Mouse (Mus musculus) kidney, embryonic 14.5 days (tissue): Measurements from ENCODE around the gene Defb26. TPM values are rescaled to one million over a fixed set of nuclear protein-coding genes. Genes with fewer than 3 reads are reported as not detected.

Source experiments
- ATAC-seq: fragments of 200-750 bp; cut with Nextera tagmentation; 2 replicates; pipeline ENCODE4 v1.8.0; 2017; ENCODE audit warnings: moderate number of reproducible peaks, mild to moderate bottlenecking, moderate TSS enrichment, moderate library complexity; ENCODE audit not compliant: low FRiP score, low TSS enrichment
- H3K27ac ChIP-seq: fragments of 300-500 bp; sonication (generic); 2 replicates; pipeline ENCODE4 v1.5.1; 2014; ENCODE audit warnings: low read depth, mild to moderate bottlenecking, low read length, moderate library complexity, mixed read lengths
- H3K27me3 ChIP-seq: fragments of 300-500 bp; sonication (generic); 2 replicates; pipeline ENCODE4 v1.6.1; 2014; ENCODE audit warnings: mild to moderate bottlenecking, low read length; ENCODE audit not compliant: control insufficient read depth, insufficient read depth
- H3K36me3 ChIP-seq: fragments of 300-500 bp; sonication (generic); 2 replicates; pipeline ENCODE4 v1.6.1; 2014; ENCODE audit warnings: low read length, mixed read lengths; ENCODE audit not compliant: control insufficient read depth, insufficient read depth
- H3K4me1 ChIP-seq: fragments of 300-500 bp; sonication (generic); 2 replicates; pipeline ENCODE4 v1.6.1; 2014; ENCODE audit warnings: low read length, mixed read lengths; ENCODE audit not compliant: control insufficient read depth, insufficient read depth
- H3K4me2 ChIP-seq: fragments of 300-500 bp; sonication (generic); replicated peaks from 2 replicates; pipeline ENCODE4 v1.6.1; 2014; ENCODE audit warnings: low read depth, mild to moderate bottlenecking, low read length
- H3K4me3 ChIP-seq: fragments of 300-500 bp; sonication (generic); 2 replicates; pipeline ENCODE4 v1.5.1; 2014; ENCODE audit warnings: mild to moderate bottlenecking, low read length
- H3K9ac ChIP-seq: fragments of 300-500 bp; sonication (generic); 2 replicates; pipeline ENCODE4 v1.6.1; 2014; ENCODE audit warnings: low read depth, mild to moderate bottlenecking, low read length, moderate library complexity
- H3K9me3 ChIP-seq: fragments of 300-500 bp; sonication (generic); 2 replicates; pipeline ENCODE4 v1.6.1; 2016; ENCODE audit warnings: low read length; ENCODE audit not compliant: control insufficient read depth
- WGBS: fragments of 180-500 bp; shearing (Covaris S2); extraction: QIAGEN DNeasy Blood & Tissue Kit; methylation state at CpG from one replicate; pipeline ENCODE4 v1.1.7; 2014; 5-methylcytosine and 5-hydroxymethylcytosine counted together
- polyA plus RNA-seq: library from polyadenylated mRNA; unstranded; fragments of >200 nt; fragmentation: Nextera tagmentation; extraction: Ambion mirVana; gene quantifications from 2 replicates; pipeline ENCODE4 v1.2.1, GENCODE M21; 2014

Gene Defb26
- polyA plus RNA-seq, 1 experiment from 2014 or later = not detected

DNA sequence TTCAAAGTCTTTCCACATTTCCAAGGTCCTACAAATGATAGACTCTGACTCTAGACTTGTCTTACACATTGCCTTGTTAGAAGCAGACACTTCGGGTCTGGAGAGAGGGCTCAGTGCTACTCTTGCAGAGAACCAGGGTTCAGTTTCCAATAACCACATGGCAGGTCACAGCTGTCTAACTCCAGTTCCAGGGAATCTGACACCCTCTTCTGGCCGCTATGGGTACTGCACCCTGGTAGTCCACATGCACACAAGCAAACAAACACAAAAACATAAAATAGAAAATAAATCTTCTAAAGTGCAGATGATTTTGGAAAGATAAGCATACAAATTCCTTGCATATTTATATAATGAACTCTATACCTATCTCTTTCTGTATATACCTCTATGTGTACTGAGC is 24.5 kb downstream of the Defb26 start:
- Histone ChIP-seq H3K9ac (no peak overlapping the region), H3K27me3 (no peaks in the 10 kb centered on the region), H3K27ac (no peak overlapping the region), H3K4me1 (no peaks in the 10 kb centered on the region), H3K4me2 (no peak overlapping the region), H3K4me3 (no peak overlapping the region), H3K9me3 (no peaks in the 10 kb centered on the region), H3K36me3 (no peaks in the 10 kb centered on the region)
- no peak for ATAC-seq
- 86% methylated on average over 2 of the region's 2 CpGs for WGBS

DNA sequence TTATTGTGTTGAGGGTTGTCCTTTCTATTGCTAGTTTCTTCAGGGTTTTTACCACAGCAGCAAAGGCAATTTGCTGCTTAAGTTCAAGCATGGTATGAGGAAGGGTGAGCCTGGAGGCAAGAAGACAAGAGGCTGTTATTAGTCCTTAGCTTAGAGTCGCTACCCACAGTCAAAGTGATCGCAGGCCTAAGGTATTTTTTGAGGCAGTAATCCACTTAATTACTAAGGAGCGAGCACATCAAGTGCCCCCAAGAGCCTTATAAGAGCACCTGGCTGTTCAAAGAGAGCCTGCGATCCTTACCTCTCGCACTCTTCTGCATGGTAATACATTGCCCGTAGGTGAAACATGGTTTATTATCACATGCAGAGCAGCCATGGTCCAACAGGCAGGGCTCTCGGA is 29.8 kb downstream of the Defb26 start:
- Histone ChIP-seq H3K36me3 (no peaks in the 10 kb centered on the region), H3K4me3 (no peak overlapping the region), H3K4me2 (no peak overlapping the region), H3K27ac (no peak overlapping the region), H3K9me3 (no peaks in the 10 kb centered on the region), H3K27me3 (no peaks in the 10 kb centered on the region), H3K4me1 (no peaks in the 10 kb centered on the region), H3K9ac (no peak overlapping the region)
- WGBS = 86% methylated on average over 7 of the region's 7 CpGs
- ATAC-seq = no peak

DNA sequence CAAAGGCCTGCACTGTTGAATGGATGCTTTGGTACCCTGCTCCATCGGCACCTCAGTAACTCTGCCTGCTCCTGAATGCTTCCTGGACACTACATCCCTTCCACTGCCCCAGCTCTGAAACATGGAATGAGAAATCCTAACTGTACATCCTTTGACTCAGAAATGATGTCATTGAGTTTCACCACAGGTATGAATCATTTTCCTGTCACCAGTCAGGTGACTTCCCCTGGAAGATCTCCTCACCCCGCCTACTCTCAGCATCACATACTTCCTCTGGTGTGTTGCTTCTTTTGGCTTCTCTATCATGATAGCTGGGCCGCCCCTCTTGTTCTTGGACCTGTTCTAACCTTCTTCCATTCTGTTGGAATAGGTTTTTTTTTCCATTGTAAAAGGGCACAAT is 30.6 kb downstream of the Defb26 start:
- Histone ChIP-seq H3K36me3 (no peaks in the 10 kb centered on the region), H3K4me2 (no peak overlapping the region), H3K27me3 (no peaks in the 10 kb centered on the region), H3K4me1 (no peaks in the 10 kb centered on the region), H3K4me3 (no peak overlapping the region), H3K9me3 (no peaks in the 10 kb centered on the region), H3K9ac (no peak overlapping the region), H3K27ac (no peak overlapping the region)
- 89% methylated on average over 3 of the region's 3 CpGs for WGBS
- ATAC-seq = no peak

DNA sequence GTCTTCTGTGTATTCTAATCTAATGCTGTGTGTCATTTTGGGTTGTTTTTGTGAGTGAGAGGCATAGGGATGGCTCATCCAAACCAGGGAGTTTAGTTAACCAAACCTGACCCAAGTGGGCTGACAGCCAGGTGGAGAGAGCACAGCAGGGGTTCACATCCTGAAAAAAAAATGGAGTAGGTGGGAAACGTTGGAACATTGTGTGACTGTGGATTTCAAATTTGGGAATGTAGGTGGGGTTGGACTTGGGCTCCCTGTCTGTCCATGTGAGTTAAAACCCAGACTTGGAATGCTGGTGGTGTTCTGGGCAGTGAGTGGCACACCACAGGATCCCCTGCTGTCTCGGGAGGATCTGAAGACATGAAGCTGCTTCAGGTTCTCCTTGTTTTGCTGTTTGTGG is 34.7 kb downstream of the Defb26 start, which contains the start of gene Defb20:
Defb20 (plus strand) TSS at position 301 of the 400 bp plus-strand sequence.
- no peak within 1 kb of the TSS for H3K4me2 ChIP-seq
- H3K27me3 ChIP-seq = no peaks in the 10 kb centered on the region
- H3K9me3 ChIP-seq = no peaks in the 10 kb centered on the region
- no peak within 1 kb of the TSS for H3K27ac ChIP-seq
- WGBS = 64% methylated on average over 2 of the region's 2 CpGs
- H3K4me1 ChIP-seq = no peaks in the 10 kb centered on the region
- no peak within 1 kb of the TSS for H3K9ac ChIP-seq
- H3K36me3 ChIP-seq = no peaks in the 10 kb centered on the region
- no peak within 1 kb of the TSS for H3K4me3 ChIP-seq
- ATAC-seq = no peak

DNA sequence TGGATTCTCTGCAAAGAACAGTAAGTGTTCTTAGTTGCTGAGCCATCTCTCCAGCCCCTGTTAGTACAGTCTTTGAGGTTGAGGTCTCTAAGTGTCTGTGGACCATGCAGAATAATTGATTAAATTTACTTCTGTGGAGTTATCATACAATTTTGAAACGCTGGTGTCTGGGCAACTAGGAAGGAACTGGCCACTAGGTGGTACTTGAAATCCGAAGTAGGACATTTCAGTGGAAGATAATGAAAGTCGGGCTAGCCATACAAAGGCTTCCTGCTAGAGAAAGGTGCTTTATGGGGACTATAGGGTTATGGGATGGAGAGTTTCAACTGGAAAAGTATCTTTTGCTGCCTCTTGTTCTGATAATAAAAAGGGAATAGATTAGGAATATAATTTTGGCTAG is 39.1 kb downstream of the Defb26 start:
- no peak for ATAC-seq
- no peak overlapping the region for H3K9ac ChIP-seq
- H3K27me3 ChIP-seq = no peaks in the 10 kb centered on the region
- H3K4me3 ChIP-seq = no peak overlapping the region
- no peaks in the 10 kb centered on the region for H3K4me1 ChIP-seq
- no peak overlapping the region for H3K4me2 ChIP-seq
- no peak overlapping the region for H3K27ac ChIP-seq
- H3K36me3 ChIP-seq = no peaks in the 10 kb centered on the region
- no peaks in the 10 kb centered on the region for H3K9me3 ChIP-seq
- 30% methylated on average over 3 of the region's 3 CpGs for WGBS

DNA sequence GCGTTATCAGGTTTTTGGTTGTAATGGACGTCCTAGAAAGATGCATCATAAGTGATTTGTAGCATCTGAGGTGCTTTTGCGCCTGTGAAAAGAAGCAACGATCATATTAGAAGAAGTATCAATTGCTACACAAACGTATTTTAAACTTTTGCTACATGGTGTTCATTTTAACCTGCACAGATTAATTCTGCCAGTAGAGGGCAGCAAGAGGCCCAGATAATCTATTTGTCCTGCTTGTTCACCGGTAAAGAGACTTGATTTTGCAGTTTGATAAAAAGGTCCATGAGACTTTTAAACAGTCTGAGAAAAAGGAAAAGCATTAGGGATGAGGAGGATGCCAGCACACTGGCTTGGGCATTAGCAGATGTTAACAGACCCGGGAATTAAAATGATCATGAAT is 40.5 kb downstream of the Defb26 start:
- WGBS = 28% methylated on average over 7 of the region's 7 CpGs
- no peak for ATAC-seq
- Histone ChIP-seq H3K27me3 (no peaks in the 10 kb centered on the region), H3K27ac (no peak overlapping the region), H3K4me3 (no peak overlapping the region), H3K9me3 (no peaks in the 10 kb centered on the region), H3K4me1 (no peaks in the 10 kb centered on the region), H3K36me3 (no peaks in the 10 kb centered on the region), H3K9ac (no peak overlapping the region), H3K4me2 (no peak overlapping the region)

DNA sequence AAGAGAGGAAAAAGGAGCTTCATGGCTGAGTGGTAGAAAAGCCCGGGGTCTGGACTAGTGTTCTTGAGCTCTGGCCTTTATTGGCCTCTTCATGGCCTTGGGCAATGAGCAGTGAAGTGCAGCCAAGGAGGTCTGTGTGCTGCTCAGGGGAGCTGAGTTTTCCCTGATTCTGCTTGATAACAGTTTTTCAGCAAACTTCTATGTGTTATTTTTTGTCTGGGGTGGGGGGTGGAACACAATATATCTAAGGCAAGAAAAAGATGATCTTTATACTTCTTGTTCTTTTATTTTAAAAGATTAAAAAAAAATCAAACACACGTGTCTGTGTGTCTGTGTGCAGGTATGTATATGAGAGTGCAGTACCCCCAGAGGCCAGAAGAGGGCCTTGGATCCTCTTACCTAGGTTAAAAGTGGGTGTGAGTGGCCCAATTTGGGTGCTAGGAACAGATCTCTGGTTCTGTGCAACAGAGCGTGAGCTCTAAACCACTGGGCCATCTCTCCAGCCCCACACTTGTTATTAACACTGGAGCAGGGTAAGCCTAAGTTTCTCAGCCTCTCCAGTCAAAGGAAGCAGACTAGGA is 46.8 kb downstream of the Defb26 start, which contains the start of gene Defb23:
Defb23 (minus strand) TSS at position 51 of the 581 bp plus-strand sequence.
- Histone ChIP-seq H3K9me3 (no peaks in the 10 kb centered on the region), H3K27ac (no peak within 1 kb of the TSS), H3K4me1 (no peaks in the 10 kb centered on the region), H3K4me2 (no peak within 1 kb of the TSS), H3K27me3 (no peaks in the 10 kb centered on the region), H3K36me3 (no peaks in the 10 kb centered on the region), H3K9ac (no peak within 1 kb of the TSS), H3K4me3 (no peak within 1 kb of the TSS)
- 88% methylated on average over 3 of the region's 3 CpGs for WGBS
- ATAC-seq = no peak

DNA sequence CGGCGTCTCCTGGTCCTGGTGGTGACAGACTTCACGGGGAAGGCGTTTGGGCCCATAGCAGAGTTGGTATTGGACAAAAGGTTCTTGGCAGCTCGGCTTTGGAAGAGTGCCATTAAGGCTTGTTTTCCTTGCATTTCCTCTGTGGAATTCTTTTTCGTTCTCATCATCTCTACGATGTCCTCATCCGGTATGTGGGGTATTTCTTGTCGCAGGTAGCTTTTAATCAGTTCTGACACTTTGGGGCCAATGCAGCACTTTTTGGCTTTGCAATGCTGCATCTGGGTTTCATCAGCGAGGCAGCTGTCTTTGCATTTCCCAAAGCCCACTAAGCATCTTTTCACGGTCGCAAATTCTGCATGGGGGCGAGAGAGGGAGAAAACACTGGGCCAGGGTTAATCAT is 52.3 kb downstream of the Defb26 start:
- ATAC-seq = no peak
- 51% methylated on average over 13 of the region's 13 CpGs for WGBS
- Histone ChIP-seq H3K9me3 (no peaks in the 10 kb centered on the region), H3K4me3 (no peak overlapping the region), H3K4me1 (0 out of 2 replicates have a peak, but pooled peaks cover 4% of the 10 kb centered on the region), H3K27ac (no peak overlapping the region), H3K9ac (no peak overlapping the region), H3K27me3 (no peaks in the 10 kb centered on the region), H3K4me2 (no peak overlapping the region), H3K36me3 (no peaks in the 10 kb centered on the region)
